Mouse (Mus musculus): Measurements from ENCODE around the gene Rgs18. TPM values are rescaled to one million over a fixed set of nuclear protein-coding genes. Genes with fewer than 3 reads are reported as not detected.

Rgs18 gene
- total RNA-seq (2021) = under 1 TPM; 0.40 to 0.68 TPM
- long read RNA-seq, experiment 1 = 0 reads
- long read RNA-seq, experiment 2 = 0 reads

GRCm38 (mm10) chr1:144775331-144775730 is at the start of gene Rgs18:
Gene Rgs18 (minus strand): TSS chr1:144775435.
- DNase-seq = no peak
- intact Hi-C loops (cut with DNase I; ENCODE audit: low total_unique reads) = no loop called here

- intact Hi-C loops (cut with DNase I; ENCODE audit: low total_unique reads) = no loop called here
- DNase-seq = no peak
These were observed 841 bp downstream of the Rgs18 start for GRCm38 (mm10) chr1:144774394-144774793.

- DNase-seq = no peak
- intact Hi-C loops (cut with DNase I; ENCODE audit: low total_unique reads) = no loop called here
These were observed 9.0 kb downstream of the Rgs18 start for GRCm38 (mm10) chr1:144766218-144766617.

- DNase-seq = no peak
- intact Hi-C loops (cut with DNase I; ENCODE audit: low total_unique reads) = no loop called here
These were observed 14.4 kb downstream of the Rgs18 start for GRCm38 (mm10) chr1:144760792-144761191.

GRCm38 (mm10) chr1:144750763-144751162 is 24.5 kb downstream of the Rgs18 start:
- DNase-seq = no peak
- intact Hi-C loops (cut with DNase I; ENCODE audit: low total_unique reads) = no loop called here

- intact Hi-C loops (cut with DNase I; ENCODE audit: low total_unique reads) = no loop called here
- no peak for DNase-seq
These were observed 29.1 kb downstream of the Rgs18 start for GRCm38 (mm10) chr1:144746182-144746581.

- DNase-seq = no peak
- intact Hi-C loops (cut with DNase I; ENCODE audit: low total_unique reads) = no loop called here
These were observed 37.5 kb downstream of the Rgs18 start for GRCm38 (mm10) chr1:144737739-144738138.

GRCm38 (mm10) chr1:144720736-144721135 is 54.5 kb downstream of the Rgs18 start:
- DNase-seq = no peak
- intact Hi-C loops (cut with DNase I; ENCODE audit: low total_unique reads) = no loop called here

GRCm38 (mm10) chr1:144704373-144704772 is 70.9 kb downstream of the Rgs18 start:
- DNase-seq = no peak
- intact Hi-C loops (cut with DNase I; ENCODE audit: low total_unique reads) = no loop called here

Other genes starting within 250 kb of the Rgs18 start
- gene Rgs21, start 207.8 kb downstream of the Rgs18 start, total RNA-seq (2021) = not detected